Mouse (Mus musculus) ES-Bruce4 (cell line): Measurements from ENCODE around the gene Arl8a. TPM values are rescaled to one million over a fixed set of nuclear protein-coding genes. Genes with fewer than 3 reads are reported as not detected.
"Not testable (repeated sequence)": the region's sequence is repeated elsewhere in the genome, so short reads cannot be mapped to it uniquely, and the experiment has no call there.

Experiments
- H3K27ac ChIP-seq: 2 replicates; pipeline ENCODE4 v1.5.1; 2012; ENCODE audit warnings: low read length, inconsistent platforms; ENCODE audit not compliant: insufficient read depth
- H3K27me3 ChIP-seq: 2 replicates; pipeline ENCODE4 v1.6.1; 2012; ENCODE audit warnings: mild to moderate bottlenecking, low read length, inconsistent platforms; ENCODE audit not compliant: control insufficient read depth, poor library complexity, insufficient read depth, severe bottlenecking
- H3K36me3 ChIP-seq: 2 replicates; pipeline ENCODE4 v1.6.1; 2012; ENCODE audit warnings: inconsistent platforms, mild to moderate bottlenecking, low read length, moderate library complexity; ENCODE audit not compliant: control insufficient read depth, poor library complexity, insufficient read depth, severe bottlenecking
- H3K4me1 ChIP-seq: one replicate; pipeline ENCODE4 v1.8.1; 2011; ENCODE audit warnings: low read length; ENCODE audit not compliant: control insufficient read depth, insufficient read depth
- H3K4me3 ChIP-seq: 2 replicates; pipeline ENCODE4 v1.5.1; 2011; ENCODE audit warnings: low read depth, mild to moderate bottlenecking, low read length
- H3K9ac ChIP-seq: 2 replicates; pipeline ENCODE4 v1.6.1; 2012; ENCODE audit warnings: low read depth, mild to moderate bottlenecking, inconsistent platforms; ENCODE audit not compliant: poor library complexity, severe bottlenecking
- H3K9me3 ChIP-seq: replicated peaks from 2 replicates; pipeline ENCODE4 v1.6.1; 2012; ENCODE audit warnings: mild to moderate bottlenecking, low read length, inconsistent platforms; ENCODE audit not compliant: control insufficient read depth, poor library complexity, insufficient read depth, severe bottlenecking
- CTCF ChIP-seq: IDR thresholded peaks from one replicate; pipeline ENCODE4 v1.8.1; 2011; ENCODE audit warnings: low read depth, low read length
- EP300 ChIP-seq: IDR thresholded peaks from 2 replicates; pipeline ENCODE4 v1.6.1; 2011; ENCODE audit warnings: low read depth, low read length; ENCODE audit not compliant: insufficient read depth
- POLR2A ChIP-seq: IDR thresholded peaks from one replicate; pipeline ENCODE4 v1.8.1; 2011; ENCODE audit warnings: low read length; ENCODE audit not compliant: insufficient read depth
- polyA plus RNA-seq: library from polyadenylated mRNA; stranded (reverse); fragments of >200 nt; gene quantifications from 2 replicates; pipeline ENCODE4 v1.2.4, GENCODE M21; 2011; ENCODE audit warnings: low read depth; ENCODE audit not compliant: missing spikeins, insufficient read depth, insufficient read length

Arl8a gene
- polyA plus RNA-seq, 1 experiment = 94.4 TPM

GRCm38 (mm10) chr1:135183448-135183847, 36.8 kb downstream of the Arl8a start:
- H3K27ac ChIP-seq = 0 out of 2 replicates have a peak overlapping the region, but pooled peaks have one; percentile 1
- peaks cover 20% of the 10 kb centered on the region for H3K4me1 ChIP-seq
- H3K27me3 ChIP-seq = no peaks in the 10 kb centered on the region
- H3K4me3 ChIP-seq = no peak overlapping the region
- no peaks in the 10 kb centered on the region for H3K36me3 ChIP-seq
- no peaks in the 10 kb centered on the region for H3K9me3 ChIP-seq
- no peak for TF ChIP-seq POLR2A
- peak; percentile 78; the same call in 1 of the 2 replicates for TF ChIP-seq EP300
- H3K9ac ChIP-seq = no peak overlapping the region

- Histone ChIP-seq H3K27ac (0 out of 2 replicates have a peak overlapping the region, but pooled peaks have one; percentile 1), H3K36me3 (no peaks in the 10 kb centered on the region), H3K4me1 (peaks cover 20% of the 10 kb centered on the region), H3K4me3 (no peak overlapping the region), H3K9me3 (no peaks in the 10 kb centered on the region), H3K27me3 (no peaks in the 10 kb centered on the region), H3K9ac (no peak overlapping the region)
- TF ChIP-seq POLR2A = no peak
Measured at GRCm38 (mm10) chr1:135183941-135184570, 37.4 kb downstream of the Arl8a start.

- H3K4me1 ChIP-seq = peaks cover 16% of the 10 kb centered on the region
- H3K4me3 ChIP-seq = no peak overlapping the region
- TF ChIP-seq EP300 (no peak), POLR2A (no peak), CTCF (no peak)
- peak overlapping the region; percentile 79 for H3K27ac ChIP-seq
- no peaks in the 10 kb centered on the region for H3K9me3 ChIP-seq
- H3K36me3 ChIP-seq = no peaks in the 10 kb centered on the region
- H3K27me3 ChIP-seq = no peaks in the 10 kb centered on the region
- H3K9ac ChIP-seq = no peak overlapping the region
Measured at GRCm38 (mm10) chr1:135185936-135186335, 39.3 kb downstream of the Arl8a start.

GRCm38 (mm10) chr1:135186427-135186826, 39.8 kb downstream of the Arl8a start:
- Histone ChIP-seq H3K27me3 (no peaks in the 10 kb centered on the region), H3K36me3 (no peaks in the 10 kb centered on the region), H3K4me3 (no peak overlapping the region), H3K27ac (peak overlapping the region; percentile 31), H3K4me1 (peaks cover 16% of the 10 kb centered on the region), H3K9ac (no peak overlapping the region), H3K9me3 (no peaks in the 10 kb centered on the region)
- TF ChIP-seq EP300 = no peak
- no peak for TF ChIP-seq CTCF
- no peak for TF ChIP-seq POLR2A

- H3K36me3 ChIP-seq, H3K4me3 ChIP-seq, H3K27me3 ChIP-seq, H3K9ac ChIP-seq, H3K9me3 ChIP-seq: not testable (repeated sequence)
- H3K4me1 ChIP-seq = peaks cover 16% of the 10 kb centered on the region
- peak overlapping the region; percentile 31 for H3K27ac ChIP-seq
Measured at GRCm38 (mm10) chr1:135187016-135187415, 40.4 kb downstream of the Arl8a start.

- Histone ChIP-seq H3K4me3 (no peak overlapping the region), H3K9ac (no peak overlapping the region), H3K27me3 (no peaks in the 10 kb centered on the region), H3K27ac (no peak overlapping the region), H3K36me3 (no peaks in the 10 kb centered on the region), H3K9me3 (no peaks in the 10 kb centered on the region), H3K4me1 (peaks cover 13% of the 10 kb centered on the region)
- TF ChIP-seq EP300 (no peak), POLR2A (no peak), CTCF (no peak)
Measured at GRCm38 (mm10) chr1:135188197-135188596, 41.6 kb downstream of the Arl8a start.
